Mouse (Mus musculus): ENCODE data around the gene Clasp2. TPM values are rescaled to one million over a fixed set of nuclear protein-coding genes. Genes with fewer than 3 reads are reported as not detected.
"Not testable (repeated sequence)": the region's sequence is repeated elsewhere in the genome, so short reads cannot be mapped to it uniquely, and the experiment has no call there.

Clasp2 gene
- total RNA-seq (2017): 30.8 and 32.5 TPM in 2 replicates

DNA sequence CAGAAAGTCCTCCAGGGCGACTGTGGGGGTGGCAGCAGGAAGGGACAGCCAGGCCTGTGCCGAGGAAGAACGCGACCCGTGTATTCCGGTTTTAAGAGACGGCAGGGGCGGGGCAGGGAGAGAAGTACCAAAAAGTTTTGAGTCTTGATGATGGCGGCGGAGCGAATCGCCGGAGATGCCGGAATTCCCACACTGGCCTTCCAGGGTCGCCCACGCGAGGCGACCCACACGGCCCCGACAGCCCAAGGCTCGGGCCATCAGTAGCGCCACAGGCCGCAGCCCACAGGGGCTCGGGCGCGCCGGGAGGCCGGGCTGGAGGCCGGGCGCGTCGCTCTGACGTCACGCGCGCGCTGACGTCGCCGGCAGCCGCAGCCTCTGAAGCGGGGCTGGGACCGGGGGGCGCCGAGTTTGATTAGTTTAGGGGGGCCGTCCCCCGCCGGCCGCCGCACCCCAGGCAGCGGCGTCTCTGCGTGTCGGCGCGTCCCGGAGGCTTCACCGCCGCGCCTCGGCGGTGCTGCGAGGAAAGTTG lies at the start of gene Clasp2:
TSS of gene Clasp2 (plus strand) at position 366 of the 529 bp plus-strand sequence.
- peak; percentile 57 for ATAC-seq (ENCODE audit: extremely low read depth, insufficient number of reproducible peaks, low FRiP score, poor library complexity, severe bottlenecking)

GRCm38 (mm10) chr9:113701441-113702160 lies 39.7 kb upstream of the Clasp2 start:
- ATAC-seq (ENCODE audit: extremely low read depth, insufficient number of reproducible peaks, low FRiP score, poor library complexity, severe bottlenecking): no peak

DNA sequence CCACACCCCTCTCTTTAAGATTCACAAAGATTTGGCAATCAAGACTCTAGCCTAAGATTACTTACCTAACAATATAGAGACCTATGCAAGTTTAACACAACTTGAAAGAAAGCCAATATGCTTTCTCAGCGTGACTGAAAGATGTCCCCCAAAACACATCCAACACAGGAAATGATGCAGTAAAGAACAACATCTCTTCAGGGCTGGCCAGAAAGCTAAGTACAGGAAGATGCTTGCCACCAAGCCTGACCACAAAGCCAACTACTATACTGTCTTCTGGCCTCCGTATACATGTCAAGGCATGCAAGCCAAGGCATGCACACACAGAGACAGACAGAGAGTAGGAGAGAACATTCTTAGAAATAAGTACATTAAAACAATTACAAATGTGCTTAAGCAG lies 35.2 kb upstream of the Clasp2 start:
- ATAC-seq (ENCODE audit: extremely low read depth, insufficient number of reproducible peaks, low FRiP score, poor library complexity, severe bottlenecking): no peak

- ATAC-seq (ENCODE audit: extremely low read depth, insufficient number of reproducible peaks, low FRiP score, poor library complexity, severe bottlenecking): no peak
Measured at GRCm38 (mm10) chr9:113706841-113707240, 34.4 kb upstream of the Clasp2 start.

DNA sequence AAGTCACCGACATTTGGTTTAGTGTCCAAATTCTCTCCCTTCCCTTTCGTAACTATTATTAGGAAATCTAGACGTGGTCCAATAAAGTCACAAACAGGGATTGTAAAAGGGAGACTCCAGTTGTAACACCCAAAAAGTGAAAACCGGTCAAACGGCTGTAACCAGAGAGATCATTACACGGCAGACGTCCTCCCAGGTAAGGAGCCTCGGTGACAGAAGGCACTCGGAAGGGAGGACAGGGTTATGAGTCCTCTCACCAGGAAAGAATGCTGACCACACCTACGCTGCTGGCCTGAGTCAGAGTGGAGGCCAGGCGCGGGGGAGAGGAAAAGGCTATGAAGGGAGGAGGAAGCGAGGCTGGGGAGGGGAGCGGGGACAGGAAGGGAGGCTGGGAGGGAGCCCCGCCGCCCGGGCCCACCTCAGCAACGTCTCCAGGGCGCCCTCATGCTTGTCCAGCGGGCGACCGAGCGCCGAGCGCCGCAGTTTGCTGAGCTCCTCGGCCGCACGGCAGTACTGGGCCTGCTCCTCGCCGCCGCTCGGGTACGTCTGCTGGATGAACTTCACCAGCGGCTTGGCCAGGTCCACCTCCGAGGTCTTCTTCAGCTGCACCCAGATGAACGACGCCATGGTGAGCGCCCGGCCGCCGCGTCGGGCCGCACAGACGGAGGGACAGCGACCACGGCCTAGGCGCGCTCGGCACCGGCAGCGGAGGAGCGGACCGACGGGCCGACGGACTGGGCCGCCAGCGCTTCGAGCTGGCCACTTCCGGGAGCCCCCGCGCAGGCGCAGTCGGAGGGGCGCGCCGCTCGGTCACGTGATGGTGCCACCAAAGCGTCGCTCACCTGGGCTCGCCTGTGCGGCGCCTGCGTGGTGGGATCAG lies 33.6 kb upstream of the Clasp2 start, which contains the start of gene Pdcd6ip:
TSS of gene Pdcd6ip (minus strand) at position 779 of the 880 bp plus-strand sequence.
- ATAC-seq (ENCODE audit: extremely low read depth, insufficient number of reproducible peaks, low FRiP score, poor library complexity, severe bottlenecking): peak; percentile 46

DNA sequence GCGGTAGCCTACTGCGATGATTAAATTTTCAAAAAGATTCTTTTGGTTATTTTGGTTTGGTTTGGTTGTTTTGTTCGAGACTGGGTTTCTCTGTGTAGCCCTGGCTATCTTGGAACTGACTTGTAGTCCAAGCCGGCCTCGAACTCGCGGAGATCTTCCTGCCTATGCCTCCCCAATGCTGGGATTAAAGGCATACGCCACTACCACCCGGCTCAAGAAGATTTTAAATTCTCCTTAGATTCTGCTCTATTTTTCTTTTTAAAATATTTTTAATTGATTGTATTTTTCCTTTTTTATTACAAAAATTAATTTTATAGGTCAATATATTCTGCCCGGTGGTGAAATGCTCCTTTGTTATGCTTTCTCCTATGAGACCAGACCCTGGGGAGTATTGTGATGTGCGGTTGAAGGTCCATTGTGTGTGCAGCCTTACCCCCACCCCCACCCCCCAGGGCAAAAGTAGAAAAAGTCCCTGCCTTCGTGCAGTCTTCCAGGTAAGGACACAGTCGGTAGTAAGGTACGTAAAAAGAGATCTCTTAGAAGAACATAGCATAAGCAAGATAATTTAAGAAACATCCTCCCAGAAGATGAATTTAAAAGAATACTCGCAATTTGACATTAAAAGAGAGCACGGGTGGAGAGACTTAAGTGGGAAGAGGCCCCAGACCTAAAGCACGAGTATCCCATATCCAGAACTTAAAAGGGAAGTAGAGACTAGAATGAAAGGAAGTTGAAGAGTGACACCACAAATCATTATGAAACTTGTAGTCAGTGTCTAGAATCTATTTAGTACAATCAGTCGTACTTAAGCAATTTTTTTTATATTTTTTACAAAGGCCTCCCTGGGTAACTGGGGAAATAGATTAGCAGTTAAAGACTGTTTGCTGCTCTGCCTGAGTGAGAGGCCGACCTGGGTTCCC lies 32.7 kb upstream of the Clasp2 start:
- ATAC-seq (ENCODE audit: extremely low read depth, insufficient number of reproducible peaks, low FRiP score, poor library complexity, severe bottlenecking): no peak

- no peak for ATAC-seq (ENCODE audit: extremely low read depth, insufficient number of reproducible peaks, low FRiP score, poor library complexity, severe bottlenecking)
Measured at GRCm38 (mm10) chr9:113710871-113711270, 30.4 kb upstream of the Clasp2 start.

DNA sequence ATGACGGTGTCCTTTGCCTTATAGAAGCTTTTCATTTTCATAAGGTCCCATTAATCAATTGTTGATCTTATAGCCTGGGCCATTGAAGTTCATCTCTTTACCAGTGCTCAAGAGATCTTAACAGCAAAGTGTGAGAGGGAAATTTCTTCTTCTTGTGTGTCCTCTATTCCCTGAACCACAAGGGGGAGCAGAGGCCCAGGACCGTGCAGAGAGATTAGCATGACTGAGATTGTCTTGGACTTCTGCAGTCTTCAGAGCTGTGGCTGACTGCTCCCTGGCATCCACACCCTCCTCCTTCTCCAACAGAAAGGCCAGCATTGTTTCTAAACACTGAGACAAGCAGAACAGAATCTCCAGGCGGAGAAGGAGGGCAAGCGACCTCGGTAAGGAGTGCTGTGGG lies 22.2 kb upstream of the Clasp2 start:
- no peak for ATAC-seq (ENCODE audit: extremely low read depth, insufficient number of reproducible peaks, low FRiP score, poor library complexity, severe bottlenecking)

DNA sequence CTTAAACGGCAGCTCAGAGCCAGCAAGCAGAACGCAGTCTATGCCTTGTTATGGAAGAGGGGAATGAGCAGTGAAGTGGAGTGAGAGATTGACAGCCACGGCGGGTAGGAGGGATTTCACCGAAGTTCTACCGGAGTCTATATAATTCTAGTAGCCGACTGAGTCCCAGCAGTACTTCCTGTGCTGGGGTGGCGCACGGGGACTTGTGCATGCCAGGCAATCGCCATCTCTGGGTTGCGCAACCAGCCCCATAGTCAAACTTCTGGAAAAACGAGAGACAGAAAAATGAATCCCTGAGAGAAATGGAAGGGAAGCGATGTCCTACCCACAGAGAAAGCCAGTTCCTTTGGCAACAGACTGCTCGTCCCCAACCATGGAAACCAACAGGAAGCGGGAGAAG lies 16.6 kb upstream of the Clasp2 start:
- ATAC-seq (ENCODE audit: extremely low read depth, insufficient number of reproducible peaks, low FRiP score, poor library complexity, severe bottlenecking): no peak

DNA sequence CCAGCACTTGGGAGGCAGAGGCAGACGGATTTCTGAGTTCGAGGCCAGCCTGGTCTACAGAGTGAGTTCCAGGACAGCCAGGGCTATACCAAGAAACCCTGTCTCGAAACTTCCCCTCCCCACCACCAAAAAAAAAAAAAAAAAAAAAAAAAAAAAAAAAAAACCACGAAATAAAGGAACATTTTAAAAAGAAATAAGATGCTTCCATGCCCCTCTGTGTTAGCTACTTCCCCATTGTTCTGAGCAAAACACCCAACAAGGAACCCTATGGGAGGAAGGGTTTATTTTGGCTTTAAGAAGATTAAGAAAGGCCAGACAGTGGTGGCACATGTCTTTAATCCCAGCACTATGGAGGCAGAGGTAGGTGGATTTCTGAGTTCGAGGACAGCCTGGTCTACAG lies 15.7 kb upstream of the Clasp2 start:
- not testable (repeated sequence) for ATAC-seq (ENCODE audit: extremely low read depth, insufficient number of reproducible peaks, low FRiP score, poor library complexity, severe bottlenecking)

DNA sequence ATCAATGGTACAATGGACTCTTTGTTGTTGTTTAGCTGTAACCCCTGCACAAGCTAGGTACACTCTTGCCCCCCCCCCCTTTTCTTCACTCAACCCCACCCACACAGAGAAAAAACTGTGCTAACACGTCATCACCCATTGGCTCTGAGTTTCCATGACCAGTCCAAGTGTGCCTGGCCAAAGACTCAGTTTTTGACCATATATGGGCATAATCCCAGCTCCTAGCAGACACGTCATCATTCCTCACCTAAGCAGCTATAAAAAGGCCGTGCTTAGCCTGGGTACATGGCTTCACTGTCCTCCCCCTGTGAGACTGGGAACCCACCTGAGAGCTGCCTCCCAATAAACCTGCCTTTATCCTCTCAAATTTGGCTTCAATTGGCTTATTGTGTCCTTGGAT lies 15.1 kb upstream of the Clasp2 start:
- ATAC-seq (ENCODE audit: extremely low read depth, insufficient number of reproducible peaks, low FRiP score, poor library complexity, severe bottlenecking): no peak

GRCm38 (mm10) chr9:113726991-113727680 lies 14.1 kb upstream of the Clasp2 start:
- ATAC-seq (ENCODE audit: extremely low read depth, insufficient number of reproducible peaks, low FRiP score, poor library complexity, severe bottlenecking): no peak

- ATAC-seq (ENCODE audit: extremely low read depth, insufficient number of reproducible peaks, low FRiP score, poor library complexity, severe bottlenecking): no peak
Measured at GRCm38 (mm10) chr9:113731540-113731939, 9.7 kb upstream of the Clasp2 start.

DNA sequence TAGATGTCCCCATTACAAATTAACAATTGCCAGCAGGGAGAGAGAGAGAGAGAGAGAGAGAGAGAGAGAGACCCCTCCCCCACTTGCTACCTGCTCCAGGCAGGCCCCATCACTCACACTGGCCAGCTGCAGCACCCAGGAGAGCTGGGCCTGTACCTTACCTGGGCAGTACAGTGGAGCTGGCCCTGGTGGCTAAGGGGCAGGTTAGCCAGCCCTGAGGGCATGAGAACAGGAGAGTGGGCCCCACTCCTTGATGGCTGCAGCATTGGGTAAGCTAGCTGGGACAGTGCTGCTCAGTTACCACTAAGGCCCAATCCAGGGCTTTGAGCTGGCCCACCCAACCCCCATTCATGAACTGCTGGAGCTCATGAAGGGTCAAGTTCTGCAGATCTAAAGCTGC lies 5.4 kb upstream of the Clasp2 start:
- ATAC-seq (ENCODE audit: extremely low read depth, insufficient number of reproducible peaks, low FRiP score, poor library complexity, severe bottlenecking): no peak

GRCm38 (mm10) chr9:113738021-113738420 lies 3.3 kb upstream of the Clasp2 start:
- no peak for ATAC-seq (ENCODE audit: extremely low read depth, insufficient number of reproducible peaks, low FRiP score, poor library complexity, severe bottlenecking)

- no peak for ATAC-seq (ENCODE audit: extremely low read depth, insufficient number of reproducible peaks, low FRiP score, poor library complexity, severe bottlenecking)
Measured at GRCm38 (mm10) chr9:113738941-113739340, 2.3 kb upstream of the Clasp2 start.

DNA sequence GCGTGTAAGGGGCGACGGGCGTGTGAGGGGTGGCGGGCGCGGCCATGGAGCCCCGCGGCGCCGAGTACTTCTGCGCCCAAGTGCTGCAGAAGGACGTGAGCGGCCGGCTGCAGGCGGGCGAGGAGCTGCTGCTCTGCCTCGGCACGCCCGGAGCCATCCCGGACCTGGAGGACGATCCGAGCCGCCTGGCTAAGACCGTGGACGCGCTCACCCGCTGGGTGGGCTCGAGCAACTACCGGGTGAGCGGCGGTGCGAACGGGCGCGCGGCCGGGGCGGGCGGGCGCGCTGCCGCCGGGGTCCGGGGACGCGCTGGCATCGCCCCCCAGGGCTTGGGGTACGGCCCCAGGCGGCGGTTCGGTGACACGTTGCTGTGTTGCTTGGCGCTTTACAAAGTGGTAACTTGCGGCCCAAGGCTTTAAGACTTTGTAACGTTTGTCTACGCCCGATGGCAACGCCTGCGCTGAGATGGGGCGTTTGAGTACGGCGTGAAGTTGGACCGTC lies 414 bp downstream of the Clasp2 start:
- peak; percentile 37; the same call in 1 of the 2 replicates for ATAC-seq (ENCODE audit: extremely low read depth, insufficient number of reproducible peaks, low FRiP score, poor library complexity, severe bottlenecking)

DNA sequence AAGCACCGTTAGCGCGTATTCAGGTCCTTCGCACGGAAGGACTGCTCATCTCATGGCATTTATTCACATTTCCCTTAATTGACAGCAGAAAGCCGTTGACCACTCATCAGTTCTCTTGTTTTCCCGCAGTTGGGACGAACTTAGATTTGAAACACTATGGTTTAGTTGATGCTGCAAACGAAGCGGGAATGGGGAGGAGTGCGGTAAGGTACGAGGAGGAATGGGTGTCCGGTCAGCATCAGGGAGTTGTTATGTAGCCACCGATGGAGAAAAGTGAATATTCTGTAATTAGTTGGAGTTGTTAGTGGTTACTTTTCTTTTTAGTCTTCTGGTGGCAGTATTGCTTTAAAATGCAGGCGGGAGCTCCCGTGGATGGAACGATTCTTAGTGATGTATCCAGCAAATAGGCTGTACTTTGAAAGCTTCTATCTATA lies 1.1 kb downstream of the Clasp2 start:
- no peak for ATAC-seq (ENCODE audit: extremely low read depth, insufficient number of reproducible peaks, low FRiP score, poor library complexity, severe bottlenecking)

All from neutrophil, adult 5-6 weeks (primary cell).